Mouse (Mus musculus) retina, embryonic 14.5 days (tissue): ENCODE measurements around the gene Fam107b.

Experiments used
- DNase-seq: peaks from one replicate; pipeline ENCODE4 v3.0.0-alpha.2; 2015; ENCODE audit warnings: low spot score

Fam107b gene

DNA sequence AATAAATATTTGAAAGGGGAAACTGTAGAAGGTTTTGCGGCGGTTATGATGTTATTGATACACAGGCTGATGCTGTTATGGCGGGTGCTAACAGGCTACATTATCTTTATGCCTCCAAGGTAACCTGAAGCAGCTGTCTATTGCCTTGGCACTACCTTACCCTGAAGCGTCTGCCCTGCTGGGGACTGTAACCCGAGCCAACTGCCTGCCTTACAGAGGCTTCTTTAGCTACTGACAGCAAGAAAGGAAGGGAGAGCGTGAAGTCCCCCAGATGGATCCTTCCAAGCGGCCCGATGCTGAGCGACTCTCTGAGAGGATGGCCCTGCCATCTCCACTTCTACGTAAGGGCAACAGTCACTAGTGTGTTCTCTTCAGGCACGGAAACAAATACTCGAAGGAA lies at the start of gene Fam107b:
Gene Fam107b, plus strand, starts transcription at position 303 of the 400 bp plus-strand sequence.
- DNase-seq = no peak

DNA sequence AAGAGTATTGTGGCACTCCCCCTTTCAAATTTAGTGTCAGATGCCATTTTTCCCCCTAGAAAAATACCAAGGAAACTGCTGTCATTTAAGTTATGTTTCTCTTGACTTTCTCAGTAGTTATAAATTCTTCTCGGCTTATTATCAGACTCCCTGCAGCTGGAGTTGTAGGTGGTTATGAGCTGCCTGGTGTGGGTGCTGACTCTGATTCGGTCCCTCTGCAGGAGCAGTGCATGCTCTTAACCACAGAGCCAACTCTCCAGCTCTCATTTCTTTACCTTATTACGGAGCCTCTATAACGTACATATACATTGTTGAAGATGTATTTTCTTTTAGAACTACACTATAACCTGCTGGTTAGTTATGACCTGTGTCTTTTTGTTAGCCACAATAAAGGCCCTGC lies 47.7 kb upstream of the Fam107b start:
- no peak for DNase-seq

DNA sequence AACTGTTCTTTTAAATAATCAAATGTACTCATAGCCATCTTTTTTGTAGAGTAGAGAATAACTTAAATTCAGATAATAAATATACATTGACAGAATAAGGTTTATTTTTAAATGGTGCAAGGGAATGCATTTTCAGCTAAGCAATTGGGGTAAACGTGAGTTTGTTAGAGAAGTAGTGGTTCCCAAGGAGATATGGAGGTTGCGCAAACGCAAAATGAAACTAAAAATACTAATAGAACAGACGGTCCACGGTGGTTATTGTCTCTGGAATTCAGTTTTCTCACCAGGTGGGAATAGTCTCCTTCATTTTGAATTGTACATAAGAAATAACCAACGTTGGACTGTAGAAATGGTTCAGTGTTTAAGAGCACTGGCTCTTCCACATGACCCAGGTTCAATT lies 44.0 kb upstream of the Fam107b start:
- no peak for DNase-seq

DNA sequence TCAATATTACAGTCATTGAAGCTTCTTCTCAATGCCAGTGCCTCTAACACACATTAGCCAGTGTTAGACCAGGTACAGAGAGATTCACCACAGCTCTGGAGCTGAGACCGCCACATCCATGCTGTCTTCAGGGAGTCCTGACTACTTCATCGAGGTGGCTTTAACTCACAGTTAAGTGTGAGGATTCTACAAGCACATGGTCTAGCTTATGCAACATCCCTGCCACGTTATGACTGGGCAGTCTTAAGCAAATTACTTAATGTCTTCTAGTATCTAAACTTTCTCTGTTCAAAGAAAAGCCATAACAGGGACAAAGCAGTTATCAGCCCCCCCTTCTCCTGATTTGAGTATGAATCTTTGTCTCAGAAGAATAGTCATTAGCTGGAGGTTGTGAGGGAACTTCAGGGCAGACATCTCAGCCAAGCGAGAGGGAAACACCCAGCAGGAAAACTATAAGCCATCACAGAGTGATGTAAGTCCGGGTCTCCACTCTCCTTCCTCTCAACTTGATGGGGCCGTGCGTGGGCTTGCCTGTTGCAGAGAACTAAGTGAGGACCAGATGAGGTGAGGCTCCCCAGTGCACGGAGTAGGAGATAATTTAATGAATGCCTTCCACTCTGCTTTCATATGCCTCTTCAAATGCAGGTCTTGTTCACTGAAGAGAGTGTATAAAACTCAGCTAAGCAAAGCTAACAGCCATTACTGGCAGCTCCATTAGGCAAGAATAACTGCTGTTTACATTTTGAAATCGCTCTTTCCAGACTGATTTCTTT lies 28.8 kb upstream of the Fam107b start:
- DNase-seq = no peak

DNA sequence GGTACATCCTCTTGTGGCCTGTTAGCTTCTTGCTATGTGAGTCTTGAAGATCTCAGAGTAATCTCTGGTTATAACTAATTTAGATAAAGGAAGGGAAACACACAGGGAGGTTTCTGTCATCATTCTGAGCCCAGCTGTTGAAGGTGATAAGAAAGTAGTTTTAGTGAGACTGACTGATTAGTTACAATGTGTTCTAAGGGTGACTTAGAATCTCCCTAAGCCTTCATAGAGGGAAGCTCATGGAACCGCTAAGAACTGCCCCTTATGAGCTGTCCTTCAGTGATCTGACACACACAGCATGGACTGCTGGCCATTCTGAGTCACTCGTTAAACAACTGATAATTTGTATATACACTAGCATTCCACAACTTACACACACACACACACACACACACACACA lies 24.2 kb upstream of the Fam107b start:
- DNase-seq = no peak

DNA sequence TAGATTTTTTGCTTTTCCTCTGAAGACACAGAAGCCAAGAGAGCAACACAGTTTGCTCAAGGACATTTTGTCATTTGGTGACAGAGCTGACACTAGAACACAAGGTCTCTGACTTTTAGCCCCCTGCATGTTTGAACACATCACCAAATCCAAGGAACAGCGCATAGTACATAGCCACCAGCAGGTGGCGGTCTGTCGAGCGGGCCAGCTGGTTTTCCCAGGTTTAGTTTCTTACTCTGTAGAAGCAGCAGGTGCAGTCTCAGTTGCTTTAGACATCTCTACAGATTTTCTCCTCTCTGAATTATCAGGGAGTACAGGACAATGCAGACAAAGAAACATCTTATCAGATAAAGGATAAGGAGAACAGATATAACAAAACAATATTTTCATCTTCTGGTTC lies 23.7 kb upstream of the Fam107b start:
- DNase-seq = peak; percentile 79

DNA sequence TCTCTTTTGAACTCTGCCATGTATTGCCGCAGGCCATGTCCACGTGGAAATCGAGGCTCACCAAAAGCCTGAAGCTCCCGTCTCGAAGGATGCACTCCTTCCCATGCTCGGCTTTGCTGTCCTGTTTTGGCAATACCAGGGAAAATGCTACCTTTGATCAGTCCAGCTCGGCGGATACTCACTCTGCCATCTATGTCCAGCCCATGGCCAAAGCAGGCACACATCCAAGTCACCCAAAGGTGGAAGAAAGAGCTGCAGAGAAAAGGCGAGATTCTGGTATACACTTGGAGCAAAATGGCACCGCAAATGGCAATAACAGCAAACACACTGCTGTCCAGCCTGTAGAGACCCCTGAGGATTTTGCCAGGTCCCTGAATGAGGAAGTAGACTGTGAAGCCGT lies 318 bp downstream of the Fam107b start:
- DNase-seq = no peak

DNA sequence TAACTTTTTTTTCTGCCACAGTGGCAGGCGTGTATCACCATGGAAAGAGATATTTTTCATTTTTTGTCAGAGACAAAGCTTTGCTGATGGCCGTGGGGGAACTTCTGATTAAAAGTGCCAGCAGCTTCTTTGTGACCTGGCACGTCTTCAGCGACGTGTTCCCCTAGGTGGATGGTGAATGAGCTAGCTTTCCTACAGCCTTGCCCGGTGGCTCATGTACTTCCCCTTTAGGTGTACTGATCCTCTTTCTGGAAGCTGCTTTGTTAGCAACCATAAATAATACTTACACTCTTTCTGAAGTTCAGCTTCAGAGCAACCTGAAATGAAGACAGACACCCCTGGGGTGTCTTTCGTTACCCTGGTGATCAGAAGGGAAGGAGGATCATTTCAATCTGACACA lies 3.6 kb downstream of the Fam107b start:
- DNase-seq = no peak

DNA sequence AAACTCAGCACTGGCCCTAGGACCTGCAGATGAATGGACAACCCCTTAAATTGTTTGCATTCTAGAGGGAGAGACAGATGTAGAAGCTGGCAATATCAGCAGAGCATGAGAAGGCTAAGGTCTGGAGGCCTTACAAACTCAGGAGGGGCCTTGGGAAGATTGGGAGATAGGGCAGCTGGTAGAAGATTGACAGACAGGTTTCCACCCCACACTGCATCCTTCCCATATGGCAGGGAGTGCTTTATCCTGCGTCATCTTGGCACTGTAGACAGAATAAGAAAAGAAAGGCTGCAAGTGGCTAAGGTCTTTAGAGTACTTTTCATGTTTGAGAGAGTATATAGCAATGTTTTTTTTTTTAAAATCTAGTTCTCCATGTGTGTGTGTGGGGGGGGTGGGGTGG lies 4.9 kb downstream of the Fam107b start:
- no peak for DNase-seq

DNA sequence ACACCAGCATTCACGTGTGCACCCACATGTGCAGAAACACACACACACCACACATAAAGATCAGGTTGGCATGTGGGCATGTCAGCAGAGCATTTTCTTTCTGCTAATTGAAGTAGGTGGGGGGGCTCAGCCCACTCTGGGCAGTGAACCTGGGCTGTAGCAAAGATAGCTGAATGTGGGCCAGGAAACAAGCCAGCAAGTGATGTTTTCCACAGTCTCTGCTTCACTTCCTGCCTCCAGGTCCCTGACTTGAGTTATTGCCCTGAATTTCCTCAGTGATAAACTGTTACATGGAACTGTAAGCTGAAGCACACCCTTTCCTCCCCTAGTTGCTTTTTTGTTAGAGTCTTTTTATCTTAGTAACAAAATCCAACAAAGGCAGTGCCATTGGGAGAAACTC lies 6.1 kb downstream of the Fam107b start:
- no peak for DNase-seq

DNA sequence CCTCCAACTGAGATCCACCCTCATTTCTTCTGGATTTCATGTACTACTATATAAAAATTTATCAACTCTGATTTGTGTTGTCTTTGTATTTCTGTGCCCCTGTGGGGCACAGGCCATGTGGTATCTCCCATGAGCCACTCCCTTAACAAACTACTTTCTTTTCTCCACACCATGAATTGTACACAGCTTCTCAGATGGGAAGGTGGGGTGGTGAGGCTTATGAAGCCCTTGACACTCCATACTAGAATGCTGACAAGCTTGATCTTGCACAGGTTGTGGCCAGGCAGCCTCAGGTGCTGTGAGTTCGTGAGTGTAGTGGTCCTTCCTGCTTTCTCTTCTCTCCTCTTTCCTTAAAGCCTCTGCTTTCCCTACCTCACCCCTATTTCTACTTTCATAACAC lies 6.9 kb downstream of the Fam107b start:
- no peak for DNase-seq

DNA sequence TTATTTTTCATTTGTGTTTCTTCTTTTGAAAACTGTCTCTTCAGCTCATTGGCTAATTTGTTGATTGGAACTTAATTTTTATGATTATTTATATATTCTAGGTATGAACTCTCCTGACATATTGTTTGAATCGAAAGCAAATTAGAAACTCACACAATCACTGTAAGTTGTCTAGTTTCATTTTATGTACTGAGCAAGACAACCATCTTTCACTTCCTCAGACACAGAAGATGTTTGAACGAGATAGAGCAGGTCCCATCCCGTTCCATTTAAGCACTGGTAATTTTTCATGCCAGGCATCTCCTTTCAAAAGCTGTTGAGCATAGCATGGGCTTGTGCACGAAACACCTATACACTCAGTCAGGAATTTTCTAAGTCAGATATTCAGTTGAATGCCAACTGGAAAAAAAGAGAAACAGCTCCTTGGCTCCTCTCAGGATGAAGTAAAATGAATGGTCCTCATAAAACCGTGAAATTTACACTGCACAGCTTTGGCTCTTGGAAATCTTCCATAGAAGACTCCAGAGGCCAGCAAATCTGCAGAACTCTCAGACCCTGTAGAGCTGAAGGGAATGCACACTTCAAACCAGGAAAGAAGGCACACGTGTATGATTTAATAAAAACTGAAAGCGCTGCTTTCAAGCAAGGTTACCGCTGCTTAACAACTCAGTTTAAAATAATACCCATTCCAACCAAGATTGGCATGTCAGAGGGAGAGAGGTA lies 8.1 kb downstream of the Fam107b start:
- DNase-seq = no peak

DNA sequence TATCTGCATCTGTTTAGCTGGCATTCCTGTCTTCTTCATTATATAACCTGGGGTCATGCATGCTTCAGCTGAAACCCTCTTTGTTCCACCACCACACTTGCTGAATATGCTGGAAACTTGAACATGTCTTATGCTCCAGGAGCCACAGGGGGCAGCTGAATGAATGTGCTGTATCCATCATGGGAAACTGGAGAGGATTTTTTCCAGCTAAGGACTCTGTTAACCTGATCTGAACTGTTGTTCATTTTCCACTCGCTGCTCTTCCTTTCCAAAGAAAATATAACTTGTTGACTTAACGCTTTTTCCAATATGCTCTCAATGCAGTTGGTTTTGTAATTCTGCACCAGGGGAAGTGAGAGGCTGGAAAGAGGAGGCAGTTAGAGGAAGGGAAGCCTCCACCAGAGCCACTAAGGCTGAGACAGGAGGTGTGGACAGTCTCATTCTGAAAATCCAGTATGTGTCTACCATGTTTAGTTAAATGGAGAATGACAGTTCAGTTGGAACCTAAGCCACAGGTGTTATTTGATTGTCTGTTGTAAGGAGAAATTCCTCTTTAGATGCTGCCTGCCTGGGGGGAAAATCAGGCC lies 9.1 kb downstream of the Fam107b start:
- no peak for DNase-seq

DNA sequence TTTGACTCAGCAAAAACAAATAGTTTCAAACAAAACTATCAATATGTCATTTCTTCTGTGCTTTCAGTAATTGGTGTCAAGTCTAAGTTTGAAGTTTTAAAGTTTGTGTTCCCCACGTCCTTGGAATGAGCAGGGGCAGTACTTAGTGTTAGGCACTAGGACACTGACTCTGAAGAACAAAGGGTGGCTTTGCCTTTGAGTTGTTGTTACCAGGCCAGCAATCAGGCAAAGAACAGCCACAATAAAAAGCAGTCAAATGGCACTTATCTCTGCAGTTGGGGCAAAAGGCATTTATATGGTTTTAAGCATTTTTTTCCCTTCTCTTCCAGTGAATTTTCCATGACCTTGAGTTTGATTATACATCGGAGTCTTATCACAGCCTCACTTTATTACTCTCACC lies 12.5 kb downstream of the Fam107b start:
- DNase-seq = no peak

DNA sequence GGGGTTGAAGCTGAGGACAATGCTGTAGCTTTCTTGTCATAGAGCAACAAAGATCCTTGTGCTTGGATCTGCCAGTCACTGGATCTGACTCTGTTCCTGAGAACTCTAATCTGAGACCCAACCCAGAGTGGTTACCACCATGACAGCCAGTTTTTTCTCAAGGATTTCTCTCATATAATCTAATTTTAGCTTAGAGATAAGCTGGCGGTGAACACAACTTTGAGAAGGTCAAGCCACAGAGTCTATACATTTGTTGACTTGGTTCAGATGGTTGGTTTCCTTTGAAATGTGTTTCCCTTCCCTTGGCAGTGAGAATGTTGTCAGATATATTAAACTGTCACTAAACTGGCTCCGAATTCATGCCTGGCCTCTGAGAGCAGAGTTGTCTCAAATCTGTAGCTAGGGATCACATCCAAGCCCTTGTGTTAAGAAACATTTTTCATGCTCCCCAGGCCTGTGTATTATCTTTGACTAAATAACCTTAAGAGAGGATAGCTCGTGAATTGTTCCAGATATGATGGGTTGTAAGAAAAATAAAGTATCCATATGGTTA lies 15.0 kb downstream of the Fam107b start:
- no peak for DNase-seq

DNA sequence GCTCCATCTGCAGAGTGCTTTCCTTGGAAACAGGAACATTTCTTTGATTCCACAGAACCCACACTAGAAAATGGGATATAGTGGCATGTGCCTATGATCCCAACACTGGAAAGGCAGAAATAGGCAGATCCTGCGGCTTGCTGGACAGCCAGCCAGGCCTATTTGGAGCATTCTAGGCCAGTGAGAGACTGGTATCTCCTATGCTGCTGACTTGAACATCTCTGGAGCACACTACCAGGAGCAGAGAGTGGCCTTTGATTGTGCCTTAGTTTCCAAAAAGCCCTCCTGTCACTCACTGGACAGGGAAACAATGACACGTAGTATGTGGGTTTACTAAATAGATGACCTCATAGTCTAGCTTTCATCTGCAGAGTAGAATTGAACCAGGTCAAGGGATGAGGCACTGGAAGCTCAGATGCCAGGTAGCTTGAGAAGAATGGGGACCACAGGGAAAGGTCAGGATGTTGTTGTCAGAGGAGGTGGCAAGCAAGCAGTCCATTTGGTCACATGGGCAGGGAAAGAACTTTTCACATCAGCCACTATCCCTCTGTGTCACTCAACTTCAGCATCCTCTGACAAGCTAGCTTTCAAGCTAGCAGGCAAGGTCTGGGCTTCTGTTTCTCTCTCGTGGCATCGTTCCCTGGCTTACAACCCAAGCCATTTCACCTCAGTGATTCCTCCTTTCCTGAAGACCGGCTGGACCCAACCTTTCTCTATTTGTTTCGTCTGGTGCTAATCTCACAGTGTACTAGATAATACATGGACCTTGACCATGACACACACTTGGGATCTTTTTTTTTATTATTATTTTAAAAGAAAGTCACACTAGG lies 20.0 kb downstream of the Fam107b start:
- no peak for DNase-seq

DNA sequence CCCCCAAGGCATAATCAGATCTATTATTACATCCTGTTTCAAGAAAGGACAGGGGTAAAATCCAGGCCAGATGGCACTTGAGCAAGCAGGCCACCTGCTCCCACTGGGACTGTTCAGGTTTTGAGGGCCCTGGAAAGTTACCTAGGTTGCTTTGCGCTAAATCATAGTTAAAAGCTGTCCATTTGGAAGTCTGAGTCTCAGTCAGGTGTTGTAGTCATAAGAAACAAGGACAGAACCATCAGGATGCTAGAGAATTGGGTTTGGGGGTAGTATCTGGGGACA lies 20.6 kb downstream of the Fam107b start:
- no peak for DNase-seq

DNA sequence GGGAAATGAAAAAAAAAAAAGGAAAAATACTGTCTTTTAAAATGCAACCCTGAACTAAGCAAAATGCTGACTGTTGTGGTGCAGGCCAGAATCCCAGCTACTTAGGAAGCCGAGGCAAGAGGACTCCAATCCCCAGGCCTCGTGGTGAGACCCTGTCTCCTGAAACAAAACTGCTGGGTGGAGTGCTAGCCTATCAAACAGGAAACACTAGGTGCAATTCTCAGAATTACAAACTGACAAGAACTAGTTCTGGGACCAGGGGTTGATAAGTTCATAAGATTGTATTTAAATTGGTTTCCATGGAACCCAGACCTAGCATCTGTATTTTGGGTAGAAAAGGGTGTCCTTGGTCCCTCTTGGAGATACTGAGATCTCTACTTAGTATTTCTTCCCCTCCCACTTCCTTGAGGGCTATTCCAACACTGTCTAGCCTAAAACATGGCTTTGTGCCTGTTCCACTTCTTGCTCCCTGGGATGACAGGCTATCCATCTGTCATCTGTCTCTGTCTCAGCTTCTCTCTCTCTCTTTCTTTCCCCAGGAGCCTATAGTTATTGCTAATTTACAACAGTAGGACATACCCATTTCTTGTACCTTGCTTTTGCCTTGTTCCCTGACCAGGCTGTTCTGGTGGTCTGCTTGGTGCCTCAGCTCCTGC lies 24.5 kb downstream of the Fam107b start:
- DNase-seq = no peak

DNA sequence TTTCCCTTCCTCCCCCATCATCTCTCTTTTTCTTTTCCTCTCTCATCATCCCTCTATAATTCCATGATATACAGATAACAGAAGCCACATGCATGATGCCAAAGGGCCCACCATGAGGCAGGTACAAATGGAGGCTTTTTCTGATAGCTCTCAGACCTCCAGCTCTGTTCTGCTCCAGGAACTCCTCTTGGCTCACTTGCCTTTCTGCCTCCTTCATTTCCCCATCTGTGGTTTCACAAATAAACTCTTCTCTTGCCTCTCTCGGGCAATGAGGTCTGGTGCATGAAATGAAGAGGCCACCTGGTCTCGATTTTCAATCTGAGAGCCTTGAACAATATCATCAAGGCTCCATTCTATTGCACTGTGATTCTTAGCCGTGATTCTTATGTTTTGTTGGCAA lies 30.1 kb downstream of the Fam107b start:
- no peak for DNase-seq

DNA sequence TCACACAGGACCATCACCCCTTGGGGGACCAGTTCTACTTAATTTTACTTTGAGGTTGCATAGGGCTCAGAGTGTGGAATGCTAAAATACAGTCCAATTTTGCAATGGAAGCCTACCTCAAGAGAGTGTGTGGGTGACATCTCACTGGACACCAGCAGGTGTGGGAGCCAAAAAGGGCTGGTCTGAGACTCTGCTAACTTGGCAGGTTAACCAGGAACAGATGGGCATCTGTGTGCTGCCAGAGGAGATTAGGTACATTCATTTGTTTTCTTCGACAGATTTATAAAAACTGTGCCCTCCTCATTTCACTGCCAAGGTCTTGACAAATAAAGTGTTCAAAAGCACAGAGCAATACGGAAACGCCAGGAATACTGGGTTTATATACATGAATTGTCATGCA lies 32.3 kb downstream of the Fam107b start:
- DNase-seq = no peak

DNA sequence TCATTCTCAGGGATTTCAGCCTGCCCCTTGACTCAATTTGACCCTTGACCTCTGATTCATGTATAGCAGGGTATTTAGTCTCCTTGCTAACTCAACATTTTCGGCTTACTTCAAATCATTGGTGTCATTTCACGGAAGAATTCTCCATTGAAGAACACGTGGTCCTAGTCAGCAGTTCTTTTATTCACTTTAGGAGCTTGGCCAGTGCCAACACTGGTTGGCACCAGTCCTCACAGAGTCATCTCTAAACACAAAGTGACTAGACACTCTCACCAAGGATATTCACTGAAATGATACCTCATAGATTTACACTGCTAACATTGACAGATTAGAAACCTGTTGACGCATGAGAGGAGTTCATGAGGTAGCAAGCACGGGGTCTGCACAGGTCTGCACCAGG lies 32.9 kb downstream of the Fam107b start:
- DNase-seq = no peak
